Mouse (Mus musculus) heart, postnatal 14 days (tissue): Measurements from ENCODE around the gene Cdc26. TPM values are rescaled to one million over a fixed set of nuclear protein-coding genes. Genes with fewer than 3 reads are reported as not detected.

Source experiments
- total RNA-seq, 2 experiments: library from RNA; stranded (reverse); gene quantifications; 2 replicates each; pipeline ENCODE4 v1.2.3; 2021

Gene Cdc26
- total RNA-seq, 2 experiments from 2014 or later, result 42.3 to 44.4 TPM

Other genes with a start within 250 kb of the Cdc26 start
- gene Zfp37, start 177.6 kb downstream of the Cdc26 start, total RNA-seq, result 1 to 10 TPM; 2.3 to 2.8 TPM
- gene Slc31a2, start 146.1 kb downstream of the Cdc26 start, total RNA-seq, result 10 to 100 TPM; 16.2 to 17.2 TPM
- 10 to 100 TPM; 19.5 to 23.6 TPM for gene Fkbp15, start 48.1 kb downstream of the Cdc26 start, total RNA-seq
- 10 to 100 TPM; 25.9 to 28.5 TPM for gene Slc31a1, start 47.9 kb downstream of the Cdc26 start, total RNA-seq
- 10 to 100 TPM in 1 of 2 experiments, 1 to 10 TPM in 1; 9.7 to 10.7 TPM for gene Prpf4, start 155 bp upstream of the Cdc26 start, total RNA-seq
- not detected for gene Rnf183, start 26.6 kb upstream of the Cdc26 start, total RNA-seq
- gene Wdr31, start 62.3 kb upstream of the Cdc26 start, total RNA-seq, result under 1 TPM; 0.65 to 0.66 TPM
- under 1 TPM in 1 of 2 experiments, not detected in 1; 0.12 TPM for gene Bspry, start 71.4 kb upstream of the Cdc26 start, total RNA-seq
- gene Hdhd3, start 94.8 kb upstream of the Cdc26 start, total RNA-seq, result 1 to 10 TPM; 5.0 to 5.4 TPM
- 10 to 100 TPM; 46.5 to 47.9 TPM for gene Alad, start 111.3 kb upstream of the Cdc26 start, total RNA-seq
- gene Pole3, start 116.4 kb upstream of the Cdc26 start, total RNA-seq, result 10 to 100 TPM; 18.6 to 19.1 TPM
- gene 4933430I17Rik, start 116.7 kb upstream of the Cdc26 start, total RNA-seq, result under 1 TPM in 1 of 2 experiments, not detected in 1; 0.19 TPM
- gene Rgs3, start 151.2 kb upstream of the Cdc26 start, total RNA-seq, result 10 to 100 TPM; 38.9 to 42.2 TPM